Mouse (Mus musculus) heart, adult 2 months (tissue): ENCODE measurements around the gene Slc19a1.

Source experiments
- CTCF ChIP-seq: fragments of 200-600 bp; IDR thresholded peaks from 2 replicates; pipeline ENCODE4 v1.8.1; 2022; ENCODE audit warnings: antibody characterized with exemption, mild to moderate bottlenecking, moderate library complexity
- EP300 ChIP-seq: fragments of 200-500 bp; IDR thresholded peaks from 2 replicates; pipeline ENCODE4 v1.6.1; 2011; ENCODE audit warnings: low read depth, low read length, control low read depth; ENCODE audit not compliant: insufficient read depth
- POLR2A ChIP-seq: fragments of 200-500 bp; IDR thresholded peaks from 2 replicates; pipeline ENCODE4 v1.6.1; 2011; ENCODE audit warnings: mild to moderate bottlenecking, low read depth, low read length, control low read depth; ENCODE audit not compliant: insufficient read depth

DNA sequence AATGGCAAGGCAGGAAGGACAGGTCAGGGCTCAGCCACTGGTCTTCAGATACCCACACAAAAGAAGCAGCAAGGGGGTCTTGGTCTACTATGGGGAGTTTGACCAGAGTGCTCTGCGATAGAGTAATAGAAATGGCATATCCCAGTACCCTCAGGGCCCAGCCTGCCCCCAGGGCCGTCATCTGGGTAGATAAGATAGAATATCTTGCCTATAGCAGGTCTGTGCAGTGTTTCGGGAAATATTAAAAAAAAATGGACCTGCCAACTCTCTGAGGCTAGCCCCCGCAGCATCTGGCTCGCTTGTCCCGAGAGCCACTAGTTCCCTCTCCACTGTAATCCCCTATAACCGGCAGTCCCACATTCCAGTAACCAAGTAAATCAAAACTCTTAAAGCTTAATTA lies 36.4 kb downstream of the Slc19a1 start:
- TF ChIP-seq CTCF = no peak
- TF ChIP-seq POLR2A = no peak
- TF ChIP-seq EP300 = no peak
